Mouse (Mus musculus): ENCODE measurements around the gene Acox3. TPM values are rescaled to one million over a fixed set of nuclear protein-coding genes. Genes with fewer than 3 reads are reported as not detected.

The Acox3 gene
- polyA plus RNA-seq, 1 experiment from 2014 or later = 13.9 TPM

- DNase-seq = no peak
- no peak for ATAC-seq (ENCODE audit: insufficient read depth)
- Histone ChIP-seq H3K9ac (no peak overlapping the region), H3K27me3 (ENCODE audit: insufficient read depth, low read length) (no peaks in the 10 kb centered on the region), H3K4me3 (ENCODE audit: low read depth, low read length) (no peak overlapping the region), H3K36me3 (ENCODE audit: insufficient read depth) (no peaks in the 10 kb centered on the region), H3K4me2 (no peak overlapping the region), H3K9me3 (ENCODE audit: low read depth, low read length) (no peaks in the 10 kb centered on the region), H3K27ac (ENCODE audit: low read depth) (no peak overlapping the region), H3K4me1 (ENCODE audit: insufficient read depth) (no peaks in the 10 kb centered on the region)
- no peak for TF ChIP-seq CTCF (IDR thresholded peaks at IDR 0.05; ENCODE audit: low read depth)
- 70% methylated on average over 2 of the region's 2 CpGs for WGBS
These were observed 53.2 kb downstream of the Acox3 start for GRCm38 (mm10) chr5:35636016-35636415.

GRCm38 (mm10) chr5:35641961-35642584, 59.2 kb downstream of the Acox3 start:
- no peak overlapping the region; the same call in 1 of the 2 replicates for H3K9ac ChIP-seq
- no peak for TF ChIP-seq CTCF (IDR thresholded peaks at IDR 0.05; ENCODE audit: low read depth)
- no peak overlapping the region for H3K4me3 ChIP-seq (ENCODE audit: low read depth, low read length)
- peak overlapping the region; percentile 69; the same call in 1 of the 2 replicates for H3K27ac ChIP-seq (ENCODE audit: low read depth)
- WGBS = 24% methylated on average over 10 of the region's 10 CpGs
- ATAC-seq (ENCODE audit: insufficient read depth) (peak; percentile 92), DNase-seq (peak; percentile 87)
- H3K9me3 ChIP-seq (ENCODE audit: low read depth, low read length) = no peaks in the 10 kb centered on the region
- H3K36me3 ChIP-seq (ENCODE audit: insufficient read depth) = no peaks in the 10 kb centered on the region
- H3K4me2 ChIP-seq = no peak overlapping the region
- peaks cover 14% of the 10 kb centered on the region; the same call in 1 of the 2 replicates for H3K4me1 ChIP-seq (ENCODE audit: insufficient read depth)
- H3K27me3 ChIP-seq (ENCODE audit: insufficient read depth, low read length) = no peaks in the 10 kb centered on the region

GRCm38 (mm10) chr5:35643401-35644048, 60.7 kb downstream of the Acox3 start:
- 81% methylated on average over 9 of the region's 9 CpGs for WGBS

GRCm38 (mm10) chr5:35644082-35644481, 61.2 kb downstream of the Acox3 start:
- Histone ChIP-seq H3K27me3 (ENCODE audit: insufficient read depth, low read length) (no peaks in the 10 kb centered on the region), H3K4me2 (no peak overlapping the region), H3K4me1 (ENCODE audit: insufficient read depth) (peaks cover 23% of the 10 kb centered on the region), H3K9ac (no peak overlapping the region), H3K36me3 (ENCODE audit: insufficient read depth) (no peaks in the 10 kb centered on the region), H3K27ac (ENCODE audit: low read depth) (no peak overlapping the region), H3K4me3 (ENCODE audit: low read depth, low read length) (no peak overlapping the region), H3K9me3 (ENCODE audit: low read depth, low read length) (no peaks in the 10 kb centered on the region)
- TF ChIP-seq CTCF (IDR thresholded peaks at IDR 0.05; ENCODE audit: low read depth) = no peak
- DNase-seq (no peak), ATAC-seq (ENCODE audit: insufficient read depth) (no peak)
- WGBS = 45% methylated on average over 4 of the region's 4 CpGs

More at GRCm38 (mm10) chr5:35643401-35644048, 60.7 kb downstream of the Acox3 start:
- ATAC-seq (ENCODE audit: insufficient read depth) (no peak), DNase-seq (no peak)
- Histone ChIP-seq H3K9me3 (ENCODE audit: low read depth, low read length) (no peaks in the 10 kb centered on the region), H3K4me3 (ENCODE audit: low read depth, low read length) (no peak overlapping the region), H3K27me3 (ENCODE audit: insufficient read depth, low read length) (no peaks in the 10 kb centered on the region), H3K36me3 (ENCODE audit: insufficient read depth) (no peaks in the 10 kb centered on the region), H3K9ac (no peak overlapping the region), H3K27ac (ENCODE audit: low read depth) (no peak overlapping the region), H3K4me1 (ENCODE audit: insufficient read depth) (peaks cover 23% of the 10 kb centered on the region), H3K4me2 (no peak overlapping the region)
- TF ChIP-seq CTCF (IDR thresholded peaks at IDR 0.05; ENCODE audit: low read depth) = no peak

- no peak for ATAC-seq (ENCODE audit: insufficient read depth)
- Histone ChIP-seq H3K27me3 (ENCODE audit: insufficient read depth, low read length) (no peaks in the 10 kb centered on the region), H3K36me3 (ENCODE audit: insufficient read depth) (no peaks in the 10 kb centered on the region), H3K4me1 (ENCODE audit: insufficient read depth) (peaks cover 23% of the 10 kb centered on the region), H3K27ac (ENCODE audit: low read depth) (no peak overlapping the region), H3K4me2 (no peak overlapping the region), H3K9me3 (ENCODE audit: low read depth, low read length) (no peaks in the 10 kb centered on the region), H3K9ac (no peak overlapping the region), H3K4me3 (ENCODE audit: low read depth, low read length) (no peak overlapping the region)
- WGBS = 71% methylated on average over 6 of the region's 6 CpGs
- TF ChIP-seq CTCF (IDR thresholded peaks at IDR 0.05; ENCODE audit: low read depth) = no peak
- DNase-seq = no peak
These were observed 63.2 kb downstream of the Acox3 start for GRCm38 (mm10) chr5:35645938-35646493.

- Histone ChIP-seq H3K27me3 (ENCODE audit: insufficient read depth, low read length) (no peaks in the 10 kb centered on the region), H3K9ac (no peak overlapping the region), H3K4me3 (ENCODE audit: low read depth, low read length) (no peak overlapping the region), H3K27ac (ENCODE audit: low read depth) (no peak overlapping the region), H3K4me1 (ENCODE audit: insufficient read depth) (peaks cover 23% of the 10 kb centered on the region), H3K36me3 (ENCODE audit: insufficient read depth) (no peaks in the 10 kb centered on the region), H3K9me3 (ENCODE audit: low read depth, low read length) (no peaks in the 10 kb centered on the region), H3K4me2 (no peak overlapping the region)
- 59% methylated on average over 1 of the region's 1 CpGs for WGBS
- no peak for TF ChIP-seq CTCF (IDR thresholded peaks at IDR 0.05; ENCODE audit: low read depth)
- DNase-seq = peak; percentile 78
- peak; percentile 10; the same call in 1 of the 2 replicates for ATAC-seq (ENCODE audit: insufficient read depth)
These were observed 64.1 kb downstream of the Acox3 start for GRCm38 (mm10) chr5:35646927-35647326.

- 41% methylated on average over 4 of the region's 4 CpGs for whole genome bisulfite sequencing
- peak; percentile 86 for DNase-seq
These were observed 64.7 kb downstream of the Acox3 start for GRCm38 (mm10) chr5:35647562-35647961.

More at GRCm38 (mm10) chr5:35647562-35647961, 64.7 kb downstream of the Acox3 start:
- TF ChIP-seq CTCF (IDR thresholded peaks at IDR 0.05; ENCODE audit: low read depth) = no peak
- H3K9me3 ChIP-seq (ENCODE audit: low read depth, low read length) = no peaks in the 10 kb centered on the region
- H3K27ac ChIP-seq (ENCODE audit: low read depth) = no peak overlapping the region
- H3K9ac ChIP-seq = no peak overlapping the region
- no peaks in the 10 kb centered on the region for H3K36me3 ChIP-seq (ENCODE audit: insufficient read depth)
- H3K4me1 ChIP-seq (ENCODE audit: insufficient read depth) = peaks cover 23% of the 10 kb centered on the region
- H3K27me3 ChIP-seq (ENCODE audit: insufficient read depth, low read length) = no peaks in the 10 kb centered on the region
- peak; percentile 76 for ATAC-seq (ENCODE audit: insufficient read depth)
- no peak overlapping the region for H3K4me3 ChIP-seq (ENCODE audit: low read depth, low read length)
- no peak overlapping the region for H3K4me2 ChIP-seq

Data from lung, embryonic 14.5 days (tissue).